Mouse (Mus musculus) right cerebral cortex, postnatal 36 days (tissue): Measurements from ENCODE around the gene Tas2r110.

ENCODE experiments used
- DNase-seq, 2 experiments: peaks; one replicate each; pipeline ENCODE4 v3.0.0; 2022; ENCODE audit warnings: low spot score in 2 of 2, mixed read lengths in 1 of 2

Gene Tas2r110

GRCm38 (mm10) chr6:132867708-132868107, at the start of gene Tas2r110:
TSS of gene Tas2r110 (plus strand) at chr6:132868008.
- DNase-seq: no peak

DNA sequence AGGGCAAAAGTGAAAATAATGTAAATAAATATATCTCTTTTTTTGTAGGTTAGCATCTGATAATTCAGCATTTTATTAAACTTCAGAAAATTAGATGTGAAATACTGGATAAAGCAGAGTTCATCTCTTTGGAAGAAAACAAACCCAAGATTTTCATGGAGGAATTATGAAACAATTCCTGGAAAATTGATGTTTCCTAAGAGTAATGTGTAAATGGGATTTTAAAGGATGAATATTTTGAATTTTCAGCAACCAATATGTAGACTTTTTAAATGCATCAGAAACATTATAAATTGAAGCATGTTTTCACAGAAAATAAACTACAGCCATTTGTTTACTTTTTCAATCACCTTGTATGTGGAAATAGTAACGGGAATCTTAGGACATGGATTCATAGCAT, 21.0 kb upstream of the Tas2r110 start, which contains the start of gene Tas2r123:
TSS of gene Tas2r123 (plus strand) at position 301 of the 400 bp plus-strand sequence.
- no peak for DNase-seq

- DNase-seq: no peak
Measured at GRCm38 (mm10) chr6:132855138-132855537, 12.7 kb upstream of the Tas2r110 start, which contains the start of gene Tas2r116. TSS of gene Tas2r116 (plus strand) at chr6:132855438.

DNA sequence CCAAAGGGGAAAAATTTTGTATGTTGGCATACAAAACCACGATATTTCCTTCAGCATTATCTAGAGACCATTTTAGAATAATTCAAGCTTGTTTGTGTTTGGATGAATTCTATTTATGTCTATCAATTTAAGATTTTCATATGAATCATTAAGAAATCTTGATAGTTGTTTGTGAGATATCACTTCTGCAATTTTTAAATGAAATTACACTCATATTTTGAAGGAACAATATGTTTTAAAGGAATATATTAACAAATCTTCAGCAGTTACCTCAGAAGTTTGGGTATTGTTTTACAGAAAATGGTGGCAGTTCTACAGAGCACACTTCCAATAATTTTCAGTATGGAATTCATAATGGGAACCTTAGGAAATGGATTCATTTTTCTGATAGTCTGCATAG, 24.9 kb downstream of the Tas2r110 start, which contains the start of gene Tas2r113:
TSS of gene Tas2r113 (plus strand) at position 301 of the 400 bp plus-strand sequence.
- DNase-seq: no peak

DNA sequence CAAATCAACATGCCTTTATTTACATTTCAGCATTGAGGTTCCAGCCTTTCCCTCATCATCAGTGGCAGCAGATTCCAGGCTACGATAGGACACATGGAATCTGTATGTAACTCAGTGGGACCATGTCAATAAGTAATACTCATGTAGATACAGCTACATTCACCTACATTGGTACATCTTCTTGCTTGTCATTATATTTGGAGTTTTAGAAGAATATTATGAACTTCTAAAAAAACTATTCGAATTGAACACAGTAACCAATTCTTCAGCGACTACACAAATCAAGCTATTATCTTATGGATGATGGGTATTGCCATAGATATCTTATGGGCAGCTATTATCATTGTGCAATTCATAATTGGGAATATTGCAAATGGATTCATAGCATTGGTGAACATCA, 41.5 kb downstream of the Tas2r110 start, which contains the start of gene Tas2r125:
TSS of gene Tas2r125 (plus strand) at position 301 of the 400 bp plus-strand sequence.
- DNase-seq: no peak
